Mouse (Mus musculus) hindbrain, embryonic 12.5 days (tissue): Measurements from ENCODE around the gene Robo3. TPM values are rescaled to one million over a fixed set of nuclear protein-coding genes. Genes with fewer than 3 reads are reported as not detected.
A peak's percentile ranks its signal among the peaks of the same experiment; 100 is the strongest.

Experiments
- ATAC-seq: fragments of 200-750 bp; cut with Nextera tagmentation; 2 replicates; pipeline ENCODE4 v1.8.0; 2017; ENCODE audit warnings: moderate TSS enrichment; ENCODE audit not compliant: low FRiP score
- H3K27ac ChIP-seq: fragments of 300-500 bp; sonication (generic); 2 replicates; pipeline ENCODE4 v1.5.1; 2016; ENCODE audit warnings: mild to moderate bottlenecking
- H3K27me3 ChIP-seq: fragments of 300-500 bp; sonication (generic); 2 replicates; pipeline ENCODE4 v1.6.1; 2016; ENCODE audit warnings: mild to moderate bottlenecking
- H3K36me3 ChIP-seq: fragments of 300-500 bp; sonication (generic); 2 replicates; pipeline ENCODE4 v1.6.1; 2016; ENCODE audit warnings: mild to moderate bottlenecking
- H3K4me1 ChIP-seq: fragments of 300-500 bp; sonication (generic); 2 replicates; pipeline ENCODE4 v1.6.1; 2016
- H3K4me2 ChIP-seq: fragments of 300-500 bp; sonication (generic); replicated peaks from 2 replicates; pipeline ENCODE4 v1.6.1; 2016; ENCODE audit warnings: mild to moderate bottlenecking
- H3K4me3 ChIP-seq: fragments of 300-500 bp; sonication (generic); 2 replicates; pipeline ENCODE4 v1.5.1; 2016; ENCODE audit warnings: mild to moderate bottlenecking
- H3K9ac ChIP-seq: fragments of 300-500 bp; sonication (generic); 2 replicates; pipeline ENCODE4 v1.6.1; 2016; ENCODE audit warnings: mild to moderate bottlenecking, moderate library complexity
- H3K9me3 ChIP-seq: fragments of 300-500 bp; sonication (generic); replicated peaks from 2 replicates; pipeline ENCODE4 v1.6.1; 2016; ENCODE audit warnings: mild to moderate bottlenecking
- WGBS: fragments of 180-500 bp; shearing (Covaris S2); methylation state at CpG from one replicate; pipeline ENCODE4 v1.1.7; 2016; 5-methylcytosine and 5-hydroxymethylcytosine counted together
- polyA plus RNA-seq: library from polyadenylated mRNA; unstranded; fragments of >200 nt; fragmentation: Nextera tagmentation; extraction: Ambion mirVana; gene quantifications from 2 replicates; pipeline ENCODE4 v1.2.1, GENCODE M21; 2016

Robo3 gene
- polyA plus RNA-seq, 1 experiment from 2014 or later, result 155 TPM

DNA sequence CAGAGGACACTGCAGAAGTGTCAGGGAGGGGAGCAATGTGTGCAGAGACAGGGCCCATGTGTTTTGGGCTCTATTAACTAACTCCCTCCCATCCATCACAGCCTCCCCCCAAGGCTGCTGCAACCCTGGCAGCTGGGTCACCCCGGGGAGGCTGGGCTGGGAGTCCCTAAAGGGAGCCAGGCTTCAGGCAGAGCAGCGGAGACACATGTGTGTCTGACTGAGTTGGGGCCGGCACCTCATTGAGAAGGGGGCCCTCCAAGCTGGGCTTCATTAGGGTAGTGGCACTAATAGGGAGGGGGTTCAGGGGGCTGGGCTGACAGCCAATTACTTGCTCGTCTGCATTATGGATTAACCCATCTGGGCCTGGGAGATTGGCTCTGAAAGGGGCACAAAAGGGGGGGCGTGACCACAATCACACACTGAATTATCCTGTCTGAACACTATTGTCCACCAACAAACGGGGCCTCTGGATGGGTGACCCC lies 21.0 kb upstream of the Robo3 start:
- peaks cover 82% of the 10 kb centered on the region for H3K27me3 ChIP-seq
- H3K4me3 ChIP-seq, result no peak overlapping the region
- H3K9ac ChIP-seq, result no peak overlapping the region
- H3K4me2 ChIP-seq, result 0 out of 2 replicates have a peak overlapping the region, but pooled peaks have one; percentile 15
- peaks cover 43% of the 10 kb centered on the region for H3K4me1 ChIP-seq
- H3K27ac ChIP-seq, result peak overlapping the region; percentile 76
- H3K36me3 ChIP-seq, result no peaks in the 10 kb centered on the region
- H3K9me3 ChIP-seq, result no peaks in the 10 kb centered on the region
- WGBS, result 3% methylated on average over 6 of the region's 6 CpGs
- peak; percentile 84 for ATAC-seq

DNA sequence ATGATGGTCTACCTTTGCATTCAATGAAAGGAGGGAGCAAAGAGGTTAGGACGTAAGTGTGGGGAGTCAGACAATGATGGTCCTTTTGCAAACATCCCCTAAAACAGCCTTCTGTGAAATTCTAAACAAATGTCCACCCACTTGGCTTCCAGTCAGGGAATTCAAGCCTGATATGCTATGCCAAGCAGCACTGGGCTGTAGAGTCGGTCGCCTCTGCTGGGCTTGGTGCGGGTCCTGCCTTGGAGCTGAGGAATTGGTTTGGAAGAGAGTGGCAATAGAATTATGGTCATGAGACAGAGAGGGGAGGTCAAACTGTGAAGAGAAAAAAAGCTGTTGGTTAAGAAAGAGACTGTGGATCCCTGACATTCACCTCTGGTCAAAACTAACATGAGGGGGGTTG lies 20.3 kb upstream of the Robo3 start:
- H3K9ac ChIP-seq, result no peak overlapping the region
- H3K27me3 ChIP-seq, result peaks cover 78% of the 10 kb centered on the region
- H3K36me3 ChIP-seq, result no peaks in the 10 kb centered on the region
- H3K4me1 ChIP-seq, result peaks cover 39% of the 10 kb centered on the region
- ATAC-seq, result no peak
- H3K4me2 ChIP-seq, result no peak overlapping the region
- WGBS, result 32% methylated on average over 4 of the region's 4 CpGs
- H3K4me3 ChIP-seq, result no peak overlapping the region
- peak overlapping the region; percentile 76; the same call in 1 of the 2 replicates for H3K27ac ChIP-seq
- no peaks in the 10 kb centered on the region for H3K9me3 ChIP-seq

DNA sequence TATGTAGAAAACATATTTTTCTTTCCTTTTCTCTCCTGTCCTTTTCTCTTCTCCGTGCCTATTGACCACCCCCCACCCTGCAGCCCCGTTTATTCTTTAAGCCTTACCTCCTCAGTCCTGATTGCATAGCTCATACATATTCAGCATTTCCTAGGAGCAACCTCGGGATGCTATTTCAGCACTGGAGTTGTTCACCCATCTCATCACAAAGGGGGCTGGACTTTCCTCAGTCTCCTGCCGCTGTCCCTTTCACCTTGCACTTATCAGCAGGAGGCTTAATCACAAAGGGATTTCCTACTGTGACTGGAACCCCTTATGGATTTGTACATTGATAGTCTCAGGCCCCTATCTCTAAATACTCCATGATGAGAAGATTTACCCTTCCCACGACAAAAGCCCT lies 19.4 kb upstream of the Robo3 start:
- Histone ChIP-seq H3K36me3 (no peaks in the 10 kb centered on the region), H3K4me2 (no peak overlapping the region), H3K27me3 (peaks cover 73% of the 10 kb centered on the region), H3K9me3 (no peaks in the 10 kb centered on the region), H3K4me3 (no peak overlapping the region), H3K27ac (peak overlapping the region; percentile 71), H3K9ac (no peak overlapping the region), H3K4me1 (peaks cover 39% of the 10 kb centered on the region)
- ATAC-seq, result no peak
- 1% methylated on average over 5 of the region's 5 CpGs for WGBS

DNA sequence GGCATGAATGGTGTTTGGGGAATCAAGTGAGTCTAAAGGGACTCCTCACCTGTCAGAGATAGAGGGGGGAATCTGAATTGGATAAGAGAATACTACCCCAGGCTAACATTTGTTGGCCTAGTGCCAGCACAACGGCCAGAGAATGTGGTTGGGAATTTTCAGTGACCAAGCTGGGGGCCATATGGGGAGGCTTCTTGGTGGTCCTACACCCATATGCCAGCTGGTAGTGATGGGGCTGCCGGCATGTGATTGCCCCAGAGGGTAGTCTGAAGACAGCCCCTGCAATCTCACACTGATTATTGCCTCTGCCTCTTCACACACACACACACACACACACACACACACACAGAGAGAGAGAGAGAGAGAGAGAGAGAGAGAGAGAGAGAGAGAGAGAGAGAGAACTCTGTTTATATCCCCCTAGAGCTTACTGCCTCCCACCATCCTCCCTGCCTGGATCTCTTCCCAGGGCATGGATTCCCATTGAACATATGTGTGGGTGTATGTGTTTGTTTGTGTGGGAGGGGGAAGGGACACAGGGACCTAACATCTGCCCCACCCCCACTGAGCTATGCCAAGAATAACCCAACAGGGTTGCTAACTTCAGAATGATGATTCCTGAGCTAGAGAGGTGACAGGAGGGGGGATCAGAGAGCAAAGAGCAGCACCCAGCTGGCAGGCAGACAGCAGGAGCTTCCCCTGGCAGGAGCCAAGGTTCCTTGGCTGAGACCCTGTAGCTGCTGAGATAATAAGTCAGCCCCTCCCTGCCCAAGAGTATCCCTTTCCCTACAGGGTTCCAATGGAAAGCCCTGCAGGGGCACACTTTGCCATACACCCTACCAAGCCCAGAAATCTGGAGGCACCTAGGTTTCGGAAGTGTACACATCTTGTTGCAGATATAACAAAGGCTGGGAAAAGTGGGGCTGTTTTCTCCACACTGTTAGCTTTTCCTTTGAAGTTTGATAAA lies 5.0 kb upstream of the Robo3 start:
- peak; percentile 70 for ATAC-seq
- H3K27ac ChIP-seq, result no peak overlapping the region; the same call in 1 of the 2 replicates
- WGBS, result 30% methylated on average over 3 of the region's 3 CpGs
- H3K4me1 ChIP-seq, result peaks cover 13% of the 10 kb centered on the region
- no peak overlapping the region for H3K9ac ChIP-seq
- H3K4me3 ChIP-seq, result no peak overlapping the region
- no peaks in the 10 kb centered on the region for H3K36me3 ChIP-seq
- H3K27me3 ChIP-seq, result peaks cover 43% of the 10 kb centered on the region
- no peak overlapping the region for H3K4me2 ChIP-seq
- H3K9me3 ChIP-seq, result no peaks in the 10 kb centered on the region

DNA sequence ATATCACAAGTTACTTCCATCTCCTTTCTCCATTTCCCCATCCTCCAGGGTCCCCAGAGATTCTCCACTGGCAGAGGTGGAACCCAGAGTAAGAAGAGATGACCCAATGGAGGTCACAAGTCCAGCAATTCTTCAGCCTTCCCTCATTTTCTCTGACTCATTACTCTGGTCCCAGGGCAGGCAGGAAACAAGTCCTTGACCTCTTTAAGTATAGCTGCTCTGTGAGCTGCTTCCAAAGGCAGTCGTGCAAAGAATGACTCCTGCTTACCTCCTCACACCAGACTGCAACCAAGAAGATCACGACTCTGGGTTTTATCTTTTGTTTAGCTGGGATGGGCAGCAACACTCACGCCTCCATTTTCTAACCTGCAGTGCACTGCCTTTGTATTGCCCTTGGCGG lies 2.6 kb upstream of the Robo3 start:
- no peak for ATAC-seq
- Histone ChIP-seq H3K4me1 (peaks cover 23% of the 10 kb centered on the region), H3K4me2 (no peak overlapping the region), H3K9ac (no peak overlapping the region), H3K27me3 (peaks cover 67% of the 10 kb centered on the region), H3K27ac (no peak overlapping the region), H3K4me3 (no peak overlapping the region), H3K9me3 (no peaks in the 10 kb centered on the region), H3K36me3 (no peaks in the 10 kb centered on the region)
- WGBS, result 7% methylated on average over 4 of the region's 4 CpGs

DNA sequence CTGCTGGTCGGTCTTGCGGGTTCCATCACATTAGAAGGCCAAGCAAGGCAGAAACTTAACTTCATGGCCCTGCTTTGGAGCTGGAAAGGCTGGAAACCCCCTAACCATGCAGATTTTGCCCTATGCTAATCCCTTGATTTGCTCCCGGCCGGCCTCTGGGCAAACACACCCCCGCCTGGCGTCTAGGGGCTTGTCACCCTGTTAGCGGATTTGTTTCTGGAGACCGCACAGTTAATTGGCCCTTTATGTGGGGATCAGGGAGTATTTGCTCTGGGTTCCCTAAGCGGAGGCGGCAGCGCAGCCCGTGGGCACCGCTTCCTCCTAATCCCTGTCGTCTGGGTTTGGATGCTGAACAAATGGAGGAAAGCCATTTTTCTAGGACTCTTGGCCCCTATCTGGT lies 1.9 kb upstream of the Robo3 start:
- H3K4me3 ChIP-seq, result no peak overlapping the region

DNA sequence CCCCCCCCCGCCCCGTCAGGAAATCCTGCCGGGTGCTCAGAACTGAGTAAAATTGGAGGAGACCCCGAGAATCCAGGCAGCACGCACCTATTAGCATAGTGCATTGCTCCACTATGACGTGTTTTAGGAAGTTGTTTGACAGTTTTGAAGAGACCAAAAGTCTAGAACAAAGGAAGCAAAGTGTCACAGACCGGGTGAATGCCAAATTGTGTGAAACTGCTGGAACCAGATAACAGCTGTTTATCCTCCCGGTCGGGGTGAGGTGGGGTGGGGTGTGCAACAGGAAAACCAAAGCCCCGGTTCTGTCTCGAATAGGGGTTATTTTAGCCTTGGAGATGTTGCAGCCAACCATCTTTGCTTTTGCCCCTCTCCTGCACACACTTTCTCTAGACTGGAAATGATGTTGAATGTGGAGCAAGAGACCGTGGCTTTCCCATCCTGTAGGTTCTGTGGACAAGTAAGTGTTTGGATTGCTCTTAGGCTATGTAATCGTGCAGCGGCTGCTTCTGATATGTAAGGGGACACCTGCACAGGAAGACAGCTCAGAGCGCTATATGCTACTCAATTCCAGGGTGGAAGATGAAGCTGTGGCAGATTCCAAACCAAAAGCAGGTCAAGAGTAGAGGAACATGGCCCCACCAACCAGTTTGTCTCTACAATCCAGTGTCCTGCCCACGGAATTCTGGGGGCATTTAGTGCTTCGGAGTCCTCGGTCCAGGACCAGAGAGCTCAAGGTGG lies 946 bp upstream of the Robo3 start:
- no peaks in the 10 kb centered on the region for H3K9me3 ChIP-seq
- no peak overlapping the region for H3K27ac ChIP-seq
- ATAC-seq, result no peak
- peak overlapping the region; percentile 41 for H3K4me3 ChIP-seq
- no peak overlapping the region for H3K9ac ChIP-seq
- no peaks in the 10 kb centered on the region for H3K36me3 ChIP-seq
- 2% methylated on average over 18 of the region's 18 CpGs for WGBS
- H3K4me1 ChIP-seq, result peaks cover 23% of the 10 kb centered on the region
- peak overlapping the region; percentile 62 for H3K4me2 ChIP-seq
- H3K27me3 ChIP-seq, result peaks cover 78% of the 10 kb centered on the region

More for the DNA sequence above, 1.9 kb upstream of the Robo3 start:
- ATAC-seq, result no peak
- H3K27ac ChIP-seq, result 0 out of 2 replicates have a peak overlapping the region, but pooled peaks have one; percentile 13
- peaks cover 70% of the 10 kb centered on the region for H3K27me3 ChIP-seq
- WGBS, result 1% methylated on average over 14 of the region's 14 CpGs
- H3K36me3 ChIP-seq, result no peaks in the 10 kb centered on the region
- H3K9me3 ChIP-seq, result no peaks in the 10 kb centered on the region
- peak overlapping the region; percentile 3; the same call in 1 of the 2 replicates for H3K4me2 ChIP-seq
- H3K9ac ChIP-seq, result no peak overlapping the region
- H3K4me1 ChIP-seq, result peaks cover 23% of the 10 kb centered on the region

DNA sequence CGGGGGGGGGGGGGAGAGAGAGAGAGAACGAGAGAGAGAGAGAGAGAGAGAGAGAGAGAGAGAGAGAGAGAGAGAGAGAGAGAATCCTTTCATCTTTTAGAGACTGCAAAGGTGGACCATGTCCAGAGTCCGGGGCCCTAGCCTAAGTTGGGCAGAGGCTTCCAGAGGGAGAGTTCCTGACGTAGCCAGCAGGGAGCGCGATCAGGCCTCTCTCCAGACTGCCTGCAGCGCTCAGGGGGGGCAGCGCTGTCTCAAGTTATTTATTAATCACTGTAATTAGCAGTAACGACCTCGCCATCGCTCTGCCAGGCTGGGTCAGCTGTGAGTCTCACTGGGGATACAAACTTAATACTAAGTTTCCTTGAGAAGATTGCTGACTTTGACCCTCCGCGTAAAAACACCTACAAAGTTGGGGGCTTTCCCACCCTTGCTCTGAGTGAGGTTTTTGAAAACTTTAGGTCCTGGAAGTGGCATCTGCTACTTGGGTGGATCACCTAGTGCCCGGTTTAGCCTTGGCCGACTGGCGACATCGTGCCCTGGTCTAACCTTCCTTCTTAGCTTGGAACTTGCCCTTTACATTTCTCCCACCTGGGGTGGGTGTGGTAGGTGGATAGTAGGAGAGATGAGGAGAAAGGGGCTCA lies 900 bp downstream of the Robo3 start:
- peak overlapping the region; percentile 54; the same call in 1 of the 2 replicates for H3K9ac ChIP-seq
- WGBS, result 2% methylated on average over 15 of the region's 17 CpGs

DNA sequence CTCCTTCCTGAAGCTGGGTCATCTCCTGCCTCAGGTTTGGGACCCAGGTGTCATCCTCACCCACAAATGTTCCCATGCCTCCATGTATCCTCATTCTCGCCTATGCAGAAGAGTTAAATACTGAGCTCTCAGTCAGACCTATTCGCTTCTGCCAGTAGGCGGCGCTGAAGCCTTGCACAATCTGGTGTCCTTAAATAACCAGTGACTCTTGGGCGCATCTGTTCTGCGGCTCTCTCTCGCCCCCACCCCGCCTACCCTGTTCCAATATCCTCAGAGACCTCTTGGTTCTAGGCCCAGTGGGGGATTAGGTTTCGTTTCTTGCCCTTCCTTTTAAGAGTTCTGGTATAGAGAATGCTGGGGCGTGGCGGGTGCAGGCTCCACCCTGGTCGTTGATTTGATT lies 2.5 kb downstream of the Robo3 start:
- peaks cover 89% of the 10 kb centered on the region for H3K27me3 ChIP-seq
- H3K36me3 ChIP-seq, result no peaks in the 10 kb centered on the region
- peak overlapping the region; percentile 41 for H3K27ac ChIP-seq
- peaks cover 23% of the 10 kb centered on the region for H3K4me1 ChIP-seq
- H3K4me3 ChIP-seq, result peak overlapping the region; percentile 41
- no peak overlapping the region; the same call in 1 of the 2 replicates for H3K9ac ChIP-seq
- under 1% methylated on average over 12 of the region's 12 CpGs for WGBS
- H3K4me2 ChIP-seq, result peak overlapping the region; percentile 62
- peak; percentile 63 for ATAC-seq
- no peaks in the 10 kb centered on the region for H3K9me3 ChIP-seq

More for the DNA sequence above, 900 bp downstream of the Robo3 start:
- peak overlapping the region; percentile 67 for H3K27ac ChIP-seq
- peak overlapping the region; percentile 62 for H3K4me2 ChIP-seq
- peaks cover 23% of the 10 kb centered on the region for H3K4me1 ChIP-seq
- peak; percentile 26; the same call in 1 of the 2 replicates for ATAC-seq
- H3K36me3 ChIP-seq, result no peaks in the 10 kb centered on the region
- peak overlapping the region; percentile 41 for H3K4me3 ChIP-seq
- peaks cover 87% of the 10 kb centered on the region for H3K27me3 ChIP-seq
- H3K9me3 ChIP-seq, result no peaks in the 10 kb centered on the region

DNA sequence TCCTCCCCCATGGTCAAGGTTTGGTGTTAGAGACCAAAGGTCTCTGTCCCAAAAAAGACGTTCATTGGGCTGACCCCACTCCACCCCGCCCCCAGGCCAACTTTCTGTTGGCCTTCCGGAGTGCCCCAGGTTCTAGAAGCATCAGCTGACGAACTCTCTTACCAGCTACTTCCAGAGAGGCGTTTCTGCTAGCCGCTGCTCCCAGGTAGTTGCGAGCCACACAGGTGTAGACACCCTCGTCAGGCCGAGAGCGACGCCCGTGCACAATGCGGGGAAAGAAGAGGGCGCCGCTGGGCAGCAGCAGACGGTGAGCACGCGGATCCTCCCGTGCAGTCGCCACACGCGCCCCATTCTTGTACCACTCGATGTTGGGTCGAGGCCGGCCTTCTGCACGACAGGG lies 3.7 kb downstream of the Robo3 start:
- no peak for ATAC-seq
- Histone ChIP-seq H3K9ac (0 out of 2 replicates have a peak overlapping the region, but pooled peaks have one; percentile 3), H3K9me3 (no peaks in the 10 kb centered on the region), H3K4me2 (peak overlapping the region; percentile 62), H3K27ac (no peak overlapping the region), H3K27me3 (peaks cover 78% of the 10 kb centered on the region), H3K36me3 (no peaks in the 10 kb centered on the region), H3K4me3 (peak overlapping the region; percentile 23), H3K4me1 (peaks cover 20% of the 10 kb centered on the region)
- 16% methylated on average over 26 of the region's 26 CpGs for WGBS

DNA sequence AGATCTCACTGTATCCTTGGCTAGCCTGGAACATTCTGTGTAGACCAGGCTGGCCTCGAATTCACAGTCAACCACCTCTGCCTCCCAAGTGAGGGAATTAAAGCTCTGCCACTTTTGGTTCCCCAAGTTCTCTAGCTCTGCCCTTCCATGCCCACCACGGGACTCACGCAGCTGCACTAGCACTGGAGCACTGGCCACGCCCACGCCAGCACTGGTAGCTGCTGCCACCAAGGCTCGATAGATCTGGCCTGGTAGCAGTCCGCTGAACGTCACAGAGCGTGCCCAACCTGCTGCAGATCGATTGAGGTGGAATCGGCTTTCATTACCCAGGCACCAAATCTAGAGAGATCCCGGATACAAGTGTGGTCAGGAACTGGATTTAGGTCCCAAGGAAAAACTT lies 11.8 kb downstream of the Robo3 start:
- no peaks in the 10 kb centered on the region for H3K9me3 ChIP-seq
- H3K27ac ChIP-seq, result no peak overlapping the region
- H3K36me3 ChIP-seq, result no peaks in the 10 kb centered on the region
- H3K9ac ChIP-seq, result no peak overlapping the region
- peak overlapping the region; percentile 50 for H3K4me2 ChIP-seq
- peak overlapping the region; percentile 18; the same call in 1 of the 2 replicates for H3K4me3 ChIP-seq
- peaks cover 8% of the 10 kb centered on the region; the same call in 1 of the 2 replicates for H3K4me1 ChIP-seq
- WGBS, result 21% methylated on average over 12 of the region's 12 CpGs
- H3K27me3 ChIP-seq, result peaks cover 29% of the 10 kb centered on the region
- peak; percentile 26; the same call in 1 of the 2 replicates for ATAC-seq
